Mouse (Mus musculus) neutrophil, adult 5-6 weeks (primary cell): ENCODE results near the gene Gm4881. TPM values are rescaled to one million over a fixed set of nuclear protein-coding genes. Genes with fewer than 3 reads are reported as not detected.

Source experiments
- ATAC-seq: fragments of 151-379, 151-347 bp; 2 replicates; pipeline ENCODE4 v1.8.0; 2017; ENCODE audit warnings: mild to moderate bottlenecking, moderate TSS enrichment; ENCODE audit not compliant: insufficient number of reproducible peaks, poor library complexity, low FRiP score, severe bottlenecking; ENCODE audit errors: extremely low read depth
- total RNA-seq: library from RNA; stranded (forward); fragments of 200-1000 nt; gene quantifications from 2 replicates; pipeline ENCODE4 v1.2.3, GENCODE M21; 2017

Gene Gm4881
- total RNA-seq, 1 experiment from 2014 or later: not detected

DNA sequence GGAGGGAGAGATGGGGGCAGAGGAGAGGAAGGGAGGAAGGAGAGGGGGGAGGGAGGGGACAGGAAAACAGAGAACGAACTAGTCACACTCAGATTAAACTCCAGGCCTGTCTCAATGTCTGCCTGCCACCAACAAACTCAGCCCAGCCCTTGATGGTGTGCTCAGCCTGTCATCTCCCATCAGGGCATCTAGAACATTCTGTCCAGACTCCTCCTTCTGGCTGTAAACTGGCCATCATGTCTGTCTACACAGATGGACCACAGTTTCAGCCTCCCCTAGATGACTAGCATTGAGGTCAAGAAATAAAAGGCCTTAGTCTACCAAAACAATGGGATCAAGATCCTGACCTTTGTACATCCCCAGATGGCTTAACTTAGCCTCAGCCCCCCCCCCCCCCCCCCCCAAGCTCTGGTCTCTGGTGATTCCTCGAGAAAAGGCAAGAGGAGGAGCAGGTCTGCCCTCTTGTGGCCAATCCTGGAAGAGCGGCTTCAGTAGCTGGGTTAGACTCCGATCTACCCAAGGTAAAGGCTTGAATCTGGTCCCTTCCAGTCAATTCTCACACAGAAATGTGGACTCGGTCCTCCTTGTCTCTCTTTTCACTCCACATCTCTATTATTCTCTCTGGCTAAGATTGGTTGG lies 20.7 kb upstream of the Gm4881 start:
- peak; percentile 73 for ATAC-seq

- no peak for ATAC-seq
These were observed 20.0 kb upstream of the Gm4881 start for GRCm38 (mm10) chr7:24964288-24964687.

DNA sequence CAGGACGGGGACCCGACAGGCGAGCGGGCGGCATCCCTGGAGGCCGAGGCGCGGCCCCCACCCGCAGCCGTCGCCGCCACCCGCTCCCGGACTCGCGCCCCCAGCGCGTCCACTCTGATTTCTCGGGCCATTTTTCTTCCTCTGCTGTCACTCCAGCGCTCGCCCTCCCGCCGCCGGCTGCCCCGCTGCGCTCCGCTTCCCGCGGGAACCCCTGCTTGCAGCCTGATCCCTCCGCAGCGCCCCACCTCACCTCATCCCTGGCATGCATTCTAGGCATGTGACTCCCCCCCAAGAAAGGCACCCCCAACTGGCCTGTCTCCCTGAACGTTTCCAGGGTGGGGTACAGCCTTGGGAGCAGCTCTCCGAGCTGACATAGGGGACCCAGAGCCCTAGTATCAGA lies 10.9 kb upstream of the Gm4881 start:
- ATAC-seq: no peak

GRCm38 (mm10) chr7:24954450-24954849 lies 10.2 kb upstream of the Gm4881 start:
- peak; percentile 82 for ATAC-seq

- no peak for ATAC-seq
These were observed 9.7 kb upstream of the Gm4881 start for GRCm38 (mm10) chr7:24953966-24954365.

DNA sequence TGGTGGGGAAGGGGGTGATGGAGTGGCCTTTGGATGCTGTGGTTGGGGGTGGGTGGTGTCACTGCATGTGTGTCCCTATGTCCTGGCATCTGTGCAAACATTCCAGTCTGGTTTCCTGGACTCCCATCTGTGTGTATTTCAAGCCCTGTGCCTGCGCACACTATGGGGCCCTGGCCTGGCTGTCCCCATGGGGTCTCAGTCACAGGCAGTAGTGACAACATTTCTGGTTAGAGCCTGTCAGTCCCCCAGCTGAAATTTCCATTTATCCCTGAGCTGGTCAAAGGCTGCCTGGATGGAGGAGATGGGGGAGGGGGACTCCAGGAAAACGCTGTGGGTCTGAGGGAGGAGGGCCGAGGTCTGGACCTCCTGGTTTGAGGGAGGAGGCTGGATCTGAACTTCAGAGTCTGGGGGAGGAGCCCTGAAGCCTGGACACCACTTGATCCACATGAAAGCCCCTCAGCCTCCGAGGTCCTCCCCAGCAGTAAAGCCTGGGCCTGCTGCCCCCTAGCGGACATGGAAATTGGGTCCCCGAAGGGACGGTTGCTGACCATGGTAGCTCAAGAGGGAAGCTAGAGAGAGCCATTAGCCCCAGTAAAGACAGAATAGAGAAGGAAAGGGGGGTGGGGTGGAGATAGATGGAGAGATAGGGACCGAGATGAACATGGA lies 5.8 kb upstream of the Gm4881 start:
- ATAC-seq: peak; percentile 51; the same call in 1 of the 2 replicates

- no peak for ATAC-seq
These were observed 4.5 kb upstream of the Gm4881 start for GRCm38 (mm10) chr7:24948774-24949173.

GRCm38 (mm10) chr7:24947316-24948048 lies 3.2 kb upstream of the Gm4881 start:
- ATAC-seq: no peak

GRCm38 (mm10) chr7:24943641-24944040 lies 653 bp downstream of the Gm4881 start:
- ATAC-seq: no peak

DNA sequence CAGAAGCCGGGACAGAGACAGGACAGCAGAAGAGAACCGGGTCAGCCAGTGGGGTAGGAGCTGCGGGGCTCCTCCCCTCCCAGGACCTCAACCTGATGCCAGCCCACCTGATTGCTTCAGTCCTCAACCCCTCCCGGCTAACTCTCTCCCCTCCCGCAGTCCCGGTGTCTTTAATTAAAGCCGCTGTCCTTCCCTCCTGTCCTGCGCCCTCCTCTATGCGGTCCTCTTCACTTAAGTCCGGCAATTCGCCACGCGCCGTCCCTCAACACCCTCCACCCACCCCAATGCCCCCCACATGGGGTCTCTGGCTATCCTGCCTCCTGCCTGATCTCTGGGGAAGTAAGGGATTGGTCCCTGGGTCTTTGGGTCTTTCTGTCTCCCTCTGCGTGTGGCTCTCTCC lies 12.6 kb downstream of the Gm4881 start:
- ATAC-seq: no peak

DNA sequence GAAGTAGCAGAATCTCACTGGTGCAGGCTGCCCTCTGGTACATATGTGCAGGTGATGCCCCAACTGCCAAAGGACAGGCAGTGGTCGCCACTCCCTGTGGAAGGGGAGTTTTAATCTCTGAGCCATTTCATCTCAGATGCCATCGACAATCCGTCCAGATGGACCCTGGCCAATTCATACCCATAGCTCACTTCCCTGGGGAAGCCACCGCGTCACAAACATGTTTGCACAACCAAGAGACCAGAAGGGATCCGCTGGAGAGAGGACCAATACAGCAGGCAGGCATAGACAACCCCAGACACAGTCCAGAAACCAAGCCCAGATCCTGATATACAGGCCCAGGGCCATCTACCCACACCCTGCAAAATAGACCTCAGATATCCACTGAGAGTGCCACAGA lies 13.8 kb downstream of the Gm4881 start:
- ATAC-seq: no peak

DNA sequence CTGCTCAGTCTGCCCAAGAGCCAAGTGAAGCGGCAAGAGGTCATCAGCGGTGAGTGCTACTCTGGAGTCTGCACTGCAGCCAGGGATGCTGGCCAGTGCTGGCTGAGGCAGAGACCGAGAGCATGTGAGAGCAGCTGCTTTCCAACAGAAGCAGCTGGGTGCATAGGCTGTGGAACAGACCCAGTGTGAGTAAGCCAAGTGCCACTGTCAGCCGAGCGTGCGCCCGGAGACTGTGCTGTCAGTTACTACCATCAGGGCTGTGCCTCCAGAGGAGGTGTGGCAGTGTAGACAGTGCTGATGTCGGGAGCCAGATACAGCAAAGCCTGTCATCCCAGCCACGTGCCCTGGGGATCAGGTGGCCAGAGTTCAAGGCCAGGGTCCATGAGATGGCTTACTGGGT lies 24.6 kb downstream of the Gm4881 start:
- no peak for ATAC-seq

DNA sequence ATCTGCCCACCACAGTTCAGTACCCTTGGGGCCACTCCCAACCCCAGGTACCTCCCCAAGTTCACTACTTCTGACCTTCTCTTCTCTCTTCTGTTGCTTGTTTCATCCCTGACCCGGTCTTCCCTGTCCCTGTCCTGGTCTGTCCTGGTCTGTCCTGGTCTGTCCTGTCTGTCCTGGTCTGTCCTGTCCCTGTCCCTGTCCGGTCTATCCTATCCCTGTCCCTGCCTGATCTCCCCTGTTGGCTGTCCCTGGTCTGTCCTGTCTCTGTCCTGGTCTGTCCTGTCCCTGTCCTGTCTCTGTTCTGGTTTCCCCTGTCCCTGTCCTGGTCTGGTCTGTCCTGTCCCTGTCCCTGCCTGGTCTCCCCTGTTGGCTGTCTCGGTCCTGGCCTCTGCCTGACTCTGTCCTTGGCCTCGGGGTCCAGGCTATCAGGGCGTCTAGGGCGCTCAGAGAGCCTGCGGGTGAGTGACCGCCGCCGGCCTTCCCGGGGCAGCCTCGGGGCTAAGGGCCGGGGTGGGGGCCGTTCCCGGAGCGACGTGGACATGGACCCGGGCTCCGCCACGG lies 25.5 kb downstream of the Gm4881 start:
- no peak for ATAC-seq

DNA sequence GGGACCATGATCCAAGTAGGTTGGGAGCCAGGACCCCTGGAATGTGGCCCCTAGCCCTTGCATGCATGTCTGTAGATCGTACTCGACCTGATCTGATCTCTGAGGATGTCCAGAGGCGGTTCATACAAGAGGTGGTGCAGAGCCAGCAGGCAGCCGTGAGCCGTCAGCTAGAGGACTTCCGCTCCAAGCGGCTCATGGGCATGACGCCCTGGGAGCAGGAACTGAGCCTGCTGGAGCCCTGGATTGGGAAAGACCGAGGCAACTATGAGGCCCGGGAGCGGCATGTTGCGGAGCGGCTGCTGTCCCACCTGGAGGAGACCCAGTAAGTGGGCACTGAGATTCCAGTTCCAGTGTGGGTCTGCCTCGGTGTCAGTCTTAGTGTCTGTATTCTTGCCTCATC lies 31.8 kb downstream of the Gm4881 start:
- ATAC-seq: no peak

- peak; percentile 17; the same call in 1 of the 2 replicates for ATAC-seq
These were observed 37.0 kb downstream of the Gm4881 start for GRCm38 (mm10) chr7:24907211-24907748.

DNA sequence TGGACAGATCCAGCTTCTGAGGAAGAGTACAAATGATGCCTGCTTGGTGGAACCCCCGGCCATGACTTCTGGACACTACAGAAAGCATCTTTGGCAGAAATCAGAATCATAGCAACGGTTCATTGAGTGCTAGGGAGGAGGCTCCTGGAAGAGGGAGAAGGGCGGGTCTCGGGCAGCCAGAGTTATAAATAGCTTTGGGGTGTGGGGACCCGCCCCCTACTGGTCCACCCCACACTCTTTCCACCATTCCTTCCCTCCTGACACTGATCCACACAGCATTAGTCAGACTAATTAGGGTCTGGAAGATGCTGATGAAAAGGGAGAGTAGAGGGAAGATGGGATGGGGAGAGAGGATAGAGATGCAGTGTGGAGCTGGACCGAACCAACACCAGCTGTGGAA lies 37.7 kb downstream of the Gm4881 start:
- ATAC-seq: no peak

DNA sequence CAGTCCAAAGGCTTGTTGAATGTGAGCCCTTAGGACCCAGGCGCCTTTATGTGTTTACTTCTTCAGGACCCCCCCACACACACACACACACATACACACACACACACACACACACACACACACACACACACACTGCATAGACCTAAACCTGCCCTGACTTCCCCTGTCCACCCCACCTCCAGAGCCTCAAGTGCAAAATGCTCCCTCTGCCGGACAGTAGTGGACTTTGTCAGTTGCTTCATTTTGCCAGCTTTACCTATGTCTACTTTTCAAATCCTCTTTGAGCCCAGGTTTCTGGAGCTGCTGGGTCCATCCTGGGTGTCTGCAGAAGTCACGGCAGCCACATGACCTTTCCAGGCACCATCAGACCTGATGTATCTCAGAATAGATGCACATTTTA lies 39.4 kb downstream of the Gm4881 start:
- ATAC-seq: peak; percentile 36

DNA sequence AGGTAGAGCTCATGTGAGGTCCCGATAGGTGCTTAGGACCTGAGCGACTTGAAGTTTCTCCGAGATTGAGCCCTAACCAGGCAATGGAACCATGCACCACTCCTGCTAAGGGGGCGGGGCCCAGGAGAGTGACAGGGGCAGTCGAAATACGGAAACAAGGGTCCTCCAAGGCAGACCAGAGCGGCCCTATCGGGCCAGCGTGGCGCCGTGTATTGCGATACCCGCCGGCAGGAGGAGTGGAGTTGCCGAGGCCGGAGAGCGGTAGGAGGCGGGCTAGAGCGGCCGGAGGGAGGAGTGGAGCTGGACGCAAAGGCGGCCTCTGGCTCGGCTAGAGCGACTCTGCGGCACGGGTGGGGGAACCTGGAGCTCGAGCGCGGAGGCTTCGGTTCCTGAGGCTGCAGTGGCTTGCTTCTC lies 40.2 kb downstream of the Gm4881 start:
- peak; percentile 77 for ATAC-seq

GRCm38 (mm10) chr7:24903444-24903825 lies 40.9 kb downstream of the Gm4881 start:
- no peak for ATAC-seq
